Mouse (Mus musculus) neural tube, embryonic 10.5 days (tissue): ENCODE data around the gene Dnah12.
"Not testable (repeated sequence)": the region's sequence is repeated elsewhere in the genome, so short reads cannot be mapped to it uniquely, and the experiment has no call there.

Experiments
- DNase-seq: peaks from one replicate; pipeline ENCODE4 v3.0.0-alpha.2; 2017; ENCODE audit warnings: low spot score; ENCODE audit errors: extremely low spot score

The Dnah12 gene

DNA sequence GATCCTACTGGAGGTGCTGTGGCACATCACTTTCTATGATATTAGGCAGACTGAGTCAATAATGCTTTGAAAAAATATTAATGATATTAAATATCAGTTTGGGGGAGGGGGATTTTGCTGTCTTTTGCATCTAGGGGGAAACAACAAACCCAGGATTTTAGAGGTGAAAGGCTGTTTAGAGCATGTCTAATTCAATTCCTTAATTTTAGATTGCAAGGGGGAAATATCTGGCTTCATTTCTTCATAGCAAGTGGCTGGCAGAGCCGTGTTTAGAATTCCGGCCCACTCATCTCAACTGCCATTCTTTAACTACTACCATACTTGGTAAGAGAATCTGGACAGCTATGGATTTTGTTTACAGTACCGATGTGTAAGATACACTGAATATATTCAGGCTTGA, at the start of gene Dnah12:
Gene Dnah12 (plus strand): TSS at position 301 of the 400 bp plus-strand sequence.
- DNase-seq = no peak

GRCm38 (mm10) chr14:26645989-26646650, 47.0 kb upstream of the Dnah12 start:
- no peak for DNase-seq

DNA sequence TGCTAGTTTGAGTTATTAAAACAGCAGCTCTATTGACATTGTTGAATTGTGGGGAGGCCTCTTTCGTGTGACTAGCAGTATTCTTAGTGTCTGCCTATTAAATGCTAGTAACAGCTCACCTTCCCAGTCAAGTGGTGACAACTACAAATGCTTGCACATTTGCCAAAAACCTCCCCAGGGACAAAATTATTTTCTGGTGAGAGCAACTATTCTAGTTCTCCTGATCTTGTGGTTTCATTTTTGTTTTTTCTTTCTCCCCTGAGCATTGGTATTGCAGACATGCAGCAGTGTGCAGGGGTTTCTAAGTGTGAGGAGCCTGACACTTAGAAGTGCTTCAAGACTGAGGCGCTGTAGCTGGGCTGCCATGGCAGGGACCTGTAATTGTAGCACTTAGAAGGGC, 45.3 kb upstream of the Dnah12 start:
- no peak for DNase-seq

DNA sequence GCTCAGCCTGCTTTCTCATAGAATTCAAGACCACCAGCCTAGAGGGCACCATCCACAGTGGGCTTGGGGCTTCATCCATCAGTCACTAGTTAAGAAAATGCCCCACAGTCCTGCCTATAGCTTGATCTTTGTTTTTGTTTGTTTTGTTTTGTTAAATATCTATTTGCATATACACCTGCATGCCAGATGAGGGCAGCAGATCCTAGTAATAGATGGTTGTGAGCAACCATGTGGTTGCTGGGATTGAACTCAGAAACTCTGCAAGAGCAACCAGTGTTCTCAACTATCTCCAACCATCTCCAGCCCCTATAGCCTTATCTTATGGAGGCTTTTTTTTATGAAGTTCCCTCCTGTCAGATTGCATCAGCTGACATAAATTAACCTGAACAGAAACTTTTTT, 41.2 kb upstream of the Dnah12 start:
- DNase-seq = no peak

GRCm38 (mm10) chr14:26658178-26658577, 34.9 kb upstream of the Dnah12 start:
- no peak for DNase-seq

GRCm38 (mm10) chr14:26660233-26660632, 32.8 kb upstream of the Dnah12 start:
- no peak for DNase-seq

- DNase-seq = no peak
Measured at GRCm38 (mm10) chr14:26662016-26662415, 31.1 kb upstream of the Dnah12 start.

DNA sequence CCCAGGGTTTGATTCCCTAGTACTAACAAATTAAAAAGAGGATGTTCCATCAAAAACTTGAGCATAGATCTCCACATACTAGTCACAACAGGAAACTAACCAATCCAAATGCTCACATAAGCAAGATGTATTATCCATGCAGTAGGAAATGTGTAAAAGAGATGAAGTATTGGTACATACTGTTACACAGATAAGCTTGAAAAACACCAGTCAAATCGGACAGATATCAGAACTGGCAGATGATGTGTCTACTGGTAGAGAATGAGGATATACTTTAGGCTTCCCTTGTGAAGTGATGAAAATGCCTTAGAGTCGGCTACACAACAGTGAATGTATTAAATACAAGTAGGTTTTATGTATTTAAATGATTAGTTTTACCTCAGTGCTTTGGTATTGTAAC, 30.6 kb upstream of the Dnah12 start:
- no peak for DNase-seq

GRCm38 (mm10) chr14:26663851-26664250, 29.2 kb upstream of the Dnah12 start:
- no peak for DNase-seq

DNA sequence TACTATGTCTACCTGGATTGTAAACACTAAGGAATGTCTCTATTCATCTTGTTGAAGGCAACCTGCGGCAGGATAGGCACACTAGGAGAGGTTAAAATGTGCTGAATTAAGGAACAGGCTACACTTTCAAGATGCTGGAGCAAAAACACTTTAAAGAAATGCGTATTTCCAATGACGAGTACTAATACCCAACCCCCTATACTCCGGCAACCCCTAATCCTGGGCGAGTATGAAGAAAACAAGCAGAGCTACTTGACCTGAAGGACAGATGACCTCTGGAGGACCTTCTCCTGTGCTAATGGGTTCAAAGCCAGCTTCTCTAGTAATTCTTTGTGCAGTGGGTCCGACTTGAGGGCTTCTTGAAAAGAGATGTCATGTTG, 25.1 kb upstream of the Dnah12 start:
- no peak for DNase-seq

DNA sequence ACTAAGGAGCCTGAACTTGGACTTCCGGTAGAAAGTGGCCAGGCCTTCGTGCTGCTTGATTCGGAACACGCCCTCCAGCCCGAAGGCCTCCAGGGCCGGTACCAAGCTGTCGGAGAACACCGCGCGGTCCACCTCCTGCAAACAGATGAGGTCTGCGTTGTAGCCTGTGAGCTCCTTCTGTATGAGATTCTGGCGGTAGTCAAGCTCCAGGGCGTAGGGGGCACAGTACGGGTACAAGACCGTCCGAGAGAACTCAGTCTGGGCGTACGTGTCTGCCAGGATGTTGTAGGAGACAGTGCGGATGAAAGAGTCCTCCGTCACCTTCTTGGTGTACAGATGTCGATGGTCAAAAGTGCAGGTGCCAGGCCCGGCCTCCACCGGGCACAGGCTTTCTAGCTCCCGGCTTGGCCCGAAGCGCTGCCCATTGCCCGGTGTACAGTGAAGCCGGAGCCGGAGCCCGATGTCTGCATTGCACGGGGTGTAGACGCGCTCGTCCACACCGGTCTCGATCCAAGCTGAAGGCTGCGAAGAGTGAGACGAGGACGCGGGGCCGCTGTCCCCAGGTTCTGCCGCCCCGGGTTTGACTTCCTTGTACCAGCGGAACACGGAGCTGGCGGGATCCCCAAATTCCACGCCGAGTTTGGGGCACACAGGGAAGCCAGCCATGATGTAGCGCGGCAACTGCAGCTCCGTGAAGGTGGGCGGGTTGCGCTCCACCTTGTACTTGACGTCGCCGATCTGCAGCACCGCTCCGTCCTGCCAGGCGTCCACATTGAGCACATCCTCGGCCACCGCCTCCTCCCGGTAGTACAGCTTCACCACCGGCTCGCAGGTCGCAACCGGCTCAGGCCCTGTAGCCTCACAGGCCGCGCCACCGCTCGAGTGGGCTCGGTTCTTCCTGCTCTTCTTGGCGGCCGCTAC, 24.4 kb upstream of the Dnah12 start:
- DNase-seq = peak; percentile 51

DNA sequence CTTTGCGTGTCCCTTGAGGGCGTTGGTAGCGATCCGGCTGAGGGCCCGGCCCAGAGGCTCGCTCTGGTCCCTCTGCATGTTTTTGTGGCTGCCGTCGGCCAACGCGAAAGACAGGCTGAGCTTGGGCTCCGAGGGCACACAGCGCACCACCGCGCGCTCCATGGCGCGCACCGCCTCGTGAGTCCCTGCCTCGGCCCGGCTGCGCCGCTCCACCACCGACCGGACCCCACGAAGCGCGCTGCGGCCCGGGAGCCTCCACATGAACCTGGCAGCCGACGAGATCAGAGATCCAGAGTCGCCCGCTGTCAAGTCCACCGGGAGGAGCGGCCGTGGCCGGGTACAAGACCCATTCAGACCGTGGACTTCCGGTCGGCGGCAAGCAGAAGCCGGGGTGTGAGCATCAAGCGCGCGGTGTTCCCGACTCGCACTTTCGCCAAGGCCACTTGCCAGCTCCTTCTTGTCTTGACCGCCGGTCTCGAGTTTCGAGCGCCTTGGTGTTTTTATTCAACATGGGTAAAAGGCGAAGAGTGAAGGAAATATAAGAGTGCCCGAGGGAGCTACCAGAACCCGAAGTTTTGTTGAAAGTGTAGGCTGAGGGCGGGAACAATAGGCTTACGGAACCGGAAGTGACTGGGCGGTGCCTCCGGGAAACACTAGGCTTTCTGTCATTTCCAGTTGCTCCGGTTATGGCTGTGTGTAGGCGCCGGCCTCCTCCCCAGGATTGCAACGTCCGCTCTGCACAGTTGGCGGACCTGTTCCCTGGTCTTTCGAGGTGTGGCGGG, 23.6 kb upstream of the Dnah12 start, which contains the start of gene Pde12:
Gene Pde12 (minus strand): TSS at position 592 of the 782 bp plus-strand sequence.
- peak; percentile 93 for DNase-seq

GRCm38 (mm10) chr14:26670964-26671363, 22.1 kb upstream of the Dnah12 start:
- DNase-seq = no peak

GRCm38 (mm10) chr14:26671870-26672615, 21.0 kb upstream of the Dnah12 start:
- DNase-seq = not testable (repeated sequence)

GRCm38 (mm10) chr14:26674476-26675169, 18.5 kb upstream of the Dnah12 start:
- DNase-seq = not testable (repeated sequence)

DNA sequence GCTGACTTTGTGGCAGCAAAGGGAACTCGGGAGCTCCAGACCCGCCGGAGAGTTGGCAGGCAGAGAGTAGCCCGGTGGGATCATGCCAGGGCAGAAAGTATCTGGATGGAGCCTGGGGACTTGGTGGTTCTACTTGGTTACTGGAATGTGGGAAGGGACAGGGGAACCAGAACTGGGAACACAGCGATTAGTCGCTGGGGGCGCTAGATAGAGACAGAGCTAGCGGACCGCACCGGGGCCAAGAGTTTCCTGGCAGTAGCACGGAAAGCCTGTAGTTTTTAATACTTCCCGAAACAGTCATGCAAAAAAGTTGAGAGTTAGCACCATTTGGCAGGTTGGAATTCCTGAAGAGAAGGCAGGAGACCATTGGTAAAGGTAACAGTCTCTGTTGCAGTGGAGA, 17.7 kb upstream of the Dnah12 start:
- no peak for DNase-seq

DNA sequence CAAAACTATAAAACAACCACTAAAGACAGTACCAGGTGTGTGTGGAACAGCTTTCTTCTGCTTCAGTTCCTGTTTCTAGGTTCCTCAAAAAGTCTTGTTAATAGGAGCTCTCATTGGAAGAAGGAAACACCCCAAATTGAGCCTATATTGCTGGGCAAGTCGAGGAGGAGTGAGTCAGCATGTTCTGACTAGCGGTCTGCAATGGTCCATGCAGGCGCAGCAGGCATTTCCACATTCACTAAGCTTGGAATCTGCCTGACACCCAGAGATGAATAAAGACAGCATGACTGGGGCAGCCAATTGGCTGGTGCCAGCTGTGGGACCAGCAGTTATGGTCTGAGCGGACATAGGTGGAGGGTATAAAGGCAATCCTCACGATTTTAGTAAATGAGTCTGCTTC, 17.3 kb upstream of the Dnah12 start:
- no peak for DNase-seq

- no peak for DNase-seq
Measured at GRCm38 (mm10) chr14:26690727-26691126, 2.3 kb upstream of the Dnah12 start.

- DNase-seq = no peak
Measured at GRCm38 (mm10) chr14:26691363-26691762, 1.7 kb upstream of the Dnah12 start.

GRCm38 (mm10) chr14:26697912-26698311, 4.8 kb downstream of the Dnah12 start:
- no peak for DNase-seq
